Mouse (Mus musculus) limb, embryonic 11.5 days (tissue): ENCODE measurements at regions not wholly inside any gene's neighbourhood (a gene's known extent, or its start where the extent isn't known, plus 50 kb on each side); places are given as distances from the start of the nearest gene placed in this dataset.

Source experiments
- ATAC-seq: fragments of 200-750 bp; cut with Nextera tagmentation; 2 replicates; pipeline ENCODE4 v1.8.0; 2017; ENCODE audit warnings: low read depth; ENCODE audit not compliant: insufficient number of reproducible peaks, low FRiP score, low TSS enrichment
- DNase-seq: peaks from one replicate; pipeline ENCODE4 v3.0.0-alpha.2; 2015; ENCODE audit warnings: low spot score
- H3K27ac ChIP-seq: fragments of 300-500 bp; sonication (generic); replicated peaks from 2 replicates; pipeline ENCODE4 v1.5.1; 2014; ENCODE audit warnings: low read depth, mild to moderate bottlenecking, low read length
- H3K27me3 ChIP-seq: fragments of 300-500 bp; sonication (generic); 2 replicates; pipeline ENCODE4 v1.6.1; 2014; ENCODE audit warnings: mild to moderate bottlenecking, low read length, mixed read lengths; ENCODE audit not compliant: control insufficient read depth, insufficient read depth
- H3K36me3 ChIP-seq: fragments of 300-500 bp; sonication (generic); 2 replicates; pipeline ENCODE4 v1.6.1; 2014; ENCODE audit warnings: mild to moderate bottlenecking, low read length, moderate library complexity, mixed read lengths; ENCODE audit not compliant: control insufficient read depth, insufficient read depth
- H3K4me1 ChIP-seq: fragments of 300-500 bp; sonication (generic); 2 replicates; pipeline ENCODE4 v1.6.1; 2014; ENCODE audit warnings: low read length, mixed read lengths; ENCODE audit not compliant: control insufficient read depth, insufficient read depth
- H3K4me2 ChIP-seq: fragments of 300-500 bp; sonication (generic); 2 replicates; pipeline ENCODE4 v1.6.1; 2014; ENCODE audit warnings: low read depth, mild to moderate bottlenecking, moderate library complexity; ENCODE audit not compliant: severe bottlenecking
- H3K4me3 ChIP-seq: fragments of 300-500 bp; sonication (generic); 2 replicates; pipeline ENCODE4 v1.5.1; 2014; ENCODE audit warnings: low read depth, low read length
- H3K9ac ChIP-seq: fragments of 300-500 bp; sonication (generic); 2 replicates; pipeline ENCODE4 v1.6.1; 2014; ENCODE audit warnings: mild to moderate bottlenecking, low read length
- H3K9me3 ChIP-seq: fragments of 300-500 bp; sonication (generic); 2 replicates; pipeline ENCODE4 v1.6.1; 2016; ENCODE audit warnings: low read length; ENCODE audit not compliant: control insufficient read depth
- WGBS: fragments of 180-500 bp; shearing (Covaris S2); extraction: QIAGEN DNeasy Blood & Tissue Kit; methylation state at CpG from one replicate; pipeline ENCODE4 v1.1.7; 2014; 5-methylcytosine and 5-hydroxymethylcytosine counted together

GRCm38 (mm10) chr1:75931852-75932251 is 385.8 kb downstream of the Slc4a3 start:
- Histone ChIP-seq H3K9ac (no peak overlapping the region), H3K4me3 (no peak overlapping the region), H3K27me3 (no peaks in the 10 kb centered on the region), H3K4me2 (no peak overlapping the region), H3K4me1 (peaks cover 8% of the 10 kb centered on the region; the same call in 1 of the 2 replicates), H3K36me3 (no peaks in the 10 kb centered on the region), H3K27ac (no peak overlapping the region), H3K9me3 (no peaks in the 10 kb centered on the region)
- WGBS: 80% methylated on average over 2 of the region's 2 CpGs
- DNase-seq: no peak
- ATAC-seq: no peak

- DNase-seq (no peak), ATAC-seq (no peak)
- no peaks in the 10 kb centered on the region for H3K9me3 ChIP-seq
- no peaks in the 10 kb centered on the region for H3K27me3 ChIP-seq
- 81% methylated on average over 4 of the region's 4 CpGs for WGBS
- no peak overlapping the region for H3K9ac ChIP-seq
- no peaks in the 10 kb centered on the region for H3K36me3 ChIP-seq
- H3K4me1 ChIP-seq: peaks cover 9% of the 10 kb centered on the region; the same call in 1 of the 2 replicates
- no peak overlapping the region for H3K27ac ChIP-seq
- no peak overlapping the region for H3K4me3 ChIP-seq
- no peak overlapping the region for H3K4me2 ChIP-seq
Measured at GRCm38 (mm10) chr1:75933831-75934230, 387.8 kb downstream of the Slc4a3 start.

- WGBS: 99% methylated on average over 4 of the region's 4 CpGs
- Histone ChIP-seq H3K9ac (no peak overlapping the region), H3K36me3 (no peaks in the 10 kb centered on the region), H3K27ac (no peak overlapping the region), H3K9me3 (no peaks in the 10 kb centered on the region), H3K27me3 (no peaks in the 10 kb centered on the region), H3K4me2 (no peak overlapping the region), H3K4me1 (peaks cover 9% of the 10 kb centered on the region; the same call in 1 of the 2 replicates), H3K4me3 (no peak overlapping the region)
- DNase-seq (no peak), ATAC-seq (no peak)
Measured at GRCm38 (mm10) chr1:75934761-75935160, 388.7 kb downstream of the Slc4a3 start.

DNA sequence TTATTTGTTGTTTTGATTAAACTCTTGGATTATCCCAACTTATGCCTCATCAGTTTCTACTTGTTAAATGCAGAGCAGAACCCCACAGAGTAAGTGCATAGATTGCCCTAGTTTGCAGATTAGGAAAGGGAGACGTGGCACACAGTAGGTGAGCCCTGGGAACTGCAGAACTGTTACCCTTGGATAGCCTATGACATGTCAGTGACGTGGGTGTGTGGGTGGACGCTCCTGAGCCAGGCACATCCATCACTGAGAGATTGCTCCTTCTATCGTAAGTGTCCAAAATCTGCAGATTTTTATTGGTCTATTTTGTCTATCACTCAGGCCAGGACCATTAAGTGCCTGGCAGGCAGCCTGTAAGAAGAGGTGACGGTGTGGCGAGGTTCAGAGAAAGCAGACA is 389.8 kb downstream of the Slc4a3 start:
- H3K27ac ChIP-seq: no peak overlapping the region

DNA sequence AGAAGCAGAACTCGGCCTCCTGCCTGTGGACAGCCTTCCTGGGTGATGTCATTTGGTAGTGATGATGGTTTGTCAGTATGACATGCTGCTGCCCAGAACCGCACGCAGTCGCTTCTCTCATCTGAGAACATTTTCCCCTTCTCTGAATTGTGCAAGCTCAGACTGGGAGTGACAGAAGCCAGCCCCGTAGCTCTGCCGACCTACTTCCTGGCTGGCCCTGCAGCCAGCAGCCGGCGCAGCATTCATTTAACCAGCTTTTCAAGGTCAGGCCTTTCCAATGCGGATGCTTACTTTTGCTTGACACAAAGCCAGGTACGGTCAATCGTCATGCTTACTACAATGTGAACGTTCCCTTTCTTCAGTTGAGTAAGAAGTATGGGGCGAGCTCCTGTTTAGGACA is 390.5 kb downstream of the Slc4a3 start:
- DNase-seq (no peak), ATAC-seq (no peak)
- Histone ChIP-seq H3K36me3 (no peaks in the 10 kb centered on the region), H3K9me3 (no peaks in the 10 kb centered on the region), H3K4me2 (no peak overlapping the region), H3K27ac (no peak overlapping the region), H3K4me1 (peaks cover 9% of the 10 kb centered on the region; the same call in 1 of the 2 replicates), H3K27me3 (no peaks in the 10 kb centered on the region), H3K4me3 (no peak overlapping the region), H3K9ac (no peak overlapping the region)
- WGBS: 73% methylated on average over 13 of the region's 13 CpGs

More for the DNA sequence above, 389.8 kb downstream of the Slc4a3 start:
- H3K9ac ChIP-seq: no peak overlapping the region
- peaks cover 9% of the 10 kb centered on the region; the same call in 1 of the 2 replicates for H3K4me1 ChIP-seq
- H3K4me3 ChIP-seq: no peak overlapping the region
- H3K4me2 ChIP-seq: no peak overlapping the region
- no peak for DNase-seq
- no peaks in the 10 kb centered on the region for H3K36me3 ChIP-seq
- no peaks in the 10 kb centered on the region for H3K9me3 ChIP-seq
- ATAC-seq: no peak
- H3K27me3 ChIP-seq: no peaks in the 10 kb centered on the region
- 72% methylated on average over 6 of the region's 6 CpGs for WGBS

DNA sequence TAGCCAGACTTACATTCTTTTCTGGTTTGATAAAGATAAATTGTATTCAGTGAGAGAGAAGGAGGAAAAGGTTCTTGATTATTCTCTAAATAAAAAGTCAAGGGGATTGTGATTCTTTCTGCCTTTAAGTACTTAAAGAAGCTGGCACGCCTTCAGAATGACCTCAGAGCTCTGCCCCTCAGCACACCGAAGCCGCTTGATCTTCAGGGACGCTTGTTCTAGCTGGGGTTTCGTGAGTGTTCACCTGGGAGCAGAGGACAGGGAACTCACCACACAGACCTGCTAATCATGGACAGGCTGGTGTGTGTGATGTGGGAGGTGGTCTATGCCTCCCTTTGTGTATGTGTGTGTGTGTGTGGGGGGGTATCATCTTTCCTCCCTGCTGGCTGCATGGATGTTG is 391.3 kb downstream of the Slc4a3 start:
- no peak for DNase-seq
- no peaks in the 10 kb centered on the region for H3K27me3 ChIP-seq
- H3K9me3 ChIP-seq: no peaks in the 10 kb centered on the region
- H3K4me2 ChIP-seq: no peak overlapping the region
- no peak for ATAC-seq
- no peak overlapping the region for H3K27ac ChIP-seq
- peaks cover 9% of the 10 kb centered on the region; the same call in 1 of the 2 replicates for H3K4me1 ChIP-seq
- H3K9ac ChIP-seq: no peak overlapping the region
- 82% methylated on average over 5 of the region's 5 CpGs for WGBS
- H3K36me3 ChIP-seq: no peaks in the 10 kb centered on the region
- no peak overlapping the region for H3K4me3 ChIP-seq

GRCm38 (mm10) chr1:75946290-75946839 is 400.3 kb downstream of the Slc4a3 start:
- Histone ChIP-seq H3K36me3 (no peaks in the 10 kb centered on the region), H3K4me3 (no peak overlapping the region), H3K4me2 (no peak overlapping the region), H3K9me3 (no peaks in the 10 kb centered on the region), H3K9ac (no peak overlapping the region), H3K27ac (no peak overlapping the region), H3K27me3 (no peaks in the 10 kb centered on the region), H3K4me1 (no peaks in the 10 kb centered on the region)
- DNase-seq: no peak
- ATAC-seq: no peak
- 88% methylated on average over 5 of the region's 5 CpGs for WGBS

DNA sequence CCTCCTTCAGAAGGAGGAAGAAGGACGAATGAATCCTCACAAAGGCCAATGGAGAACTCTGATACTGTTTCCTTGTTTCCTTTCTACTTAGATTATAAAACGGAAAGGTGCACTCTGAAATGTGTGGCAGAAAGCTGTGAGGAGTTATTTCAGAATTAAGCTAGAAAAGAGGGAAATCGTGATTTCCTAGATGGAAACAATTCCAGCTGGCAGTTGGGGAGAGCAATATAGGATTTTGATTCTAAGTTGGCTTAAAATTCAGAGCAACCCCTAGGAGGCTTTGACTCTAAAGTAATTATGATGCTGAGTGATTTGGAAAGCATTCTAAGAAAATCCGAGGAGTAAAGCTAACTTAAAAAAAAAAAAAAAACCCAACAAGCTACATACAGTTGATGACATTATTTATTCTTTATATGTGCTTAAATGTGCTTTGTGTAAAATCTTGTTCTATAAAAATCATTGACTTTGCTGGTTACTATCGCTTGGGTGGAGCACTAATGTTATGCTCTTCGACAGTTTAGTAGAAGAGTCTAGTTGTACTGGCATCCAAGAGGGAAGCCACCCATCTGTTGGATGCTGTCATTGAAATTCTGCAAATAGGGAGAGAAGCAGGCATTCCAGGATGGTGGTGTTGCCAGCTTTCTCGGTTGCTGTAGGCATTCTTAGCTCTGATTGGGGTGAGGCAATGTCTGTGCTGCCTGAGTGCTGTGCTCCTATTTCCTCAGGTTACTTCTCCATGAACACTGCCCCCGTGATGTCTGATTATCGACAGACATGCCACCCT is 432.3 kb downstream of the Slc4a3 start:
- DNase-seq: no peak
- Histone ChIP-seq H3K4me1 (no peaks in the 10 kb centered on the region), H3K9ac (no peak overlapping the region), H3K27me3 (no peaks in the 10 kb centered on the region), H3K4me3 (no peak overlapping the region), H3K36me3 (no peaks in the 10 kb centered on the region), H3K4me2 (no peak overlapping the region), H3K27ac (no peak overlapping the region), H3K9me3 (no peaks in the 10 kb centered on the region)
- 88% methylated on average over 9 of the region's 9 CpGs for WGBS
- ATAC-seq: no peak
